Mouse (Mus musculus): ENCODE results near the gene Lrrc18.

GRCm38 (mm10) chr14:33019050-33019449 is 27.9 kb downstream of the Lrrc18 start:
- TF ChIP-seq CTCF (IDR thresholded peaks at IDR 0.05; ENCODE audit: control insufficient read depth, insufficient read depth, low read length) (no peak), POLR2A (IDR thresholded peaks at IDR 0.05; ENCODE audit: borderline replicate concordance, control insufficient read depth, low read depth, low read length) (no peak)
